Mouse (Mus musculus): ENCODE measurements around the gene Sept10. TPM values are rescaled to one million over a fixed set of nuclear protein-coding genes. Genes with fewer than 3 reads are reported as not detected.
"Not testable (repeated sequence)": the region's sequence is repeated elsewhere in the genome, so short reads cannot be mapped to it uniquely, and the experiment has no call there.

Gene Sept10
- polyA plus RNA-seq, 1 experiment from 2014 or later, result 37.9 TPM

GRCm38 (mm10) chr10:59114535-59115291 lies 106.9 kb downstream of the Sept10 start:
- Histone ChIP-seq H3K27ac (no peak overlapping the region), H3K4me3 (no peak overlapping the region), H3K27me3 (ENCODE audit: insufficient read depth, poor library complexity, severe bottlenecking) (0 out of 2 replicates have a peak, but pooled peaks cover 4% of the 10 kb centered on the region), H3K36me3 (no peaks in the 10 kb centered on the region), H3K9me3 (no peaks in the 10 kb centered on the region), H3K4me1 (peaks cover 11% of the 10 kb centered on the region)
- 35% methylated on average over 15 of the region's 15 CpGs for WGBS
- DNase-seq (ENCODE audit: low spot score), result no peak

- Histone ChIP-seq H3K4me1 (peaks cover 11% of the 10 kb centered on the region), H3K4me3 (no peak overlapping the region), H3K36me3 (no peaks in the 10 kb centered on the region), H3K27ac (no peak overlapping the region), H3K27me3 (ENCODE audit: insufficient read depth, poor library complexity, severe bottlenecking) (0 out of 2 replicates have a peak, but pooled peaks cover 4% of the 10 kb centered on the region), H3K9me3 (no peaks in the 10 kb centered on the region)
- 84% methylated on average over 9 of the region's 9 CpGs for WGBS
- DNase-seq (ENCODE audit: low spot score), result no peak
These were observed 108.3 kb downstream of the Sept10 start for GRCm38 (mm10) chr10:59113386-59113785.

- Histone ChIP-seq H3K9me3 (no peaks in the 10 kb centered on the region), H3K4me1 (peaks cover 11% of the 10 kb centered on the region), H3K27ac (no peak overlapping the region), H3K36me3 (no peaks in the 10 kb centered on the region), H3K4me3 (no peak overlapping the region), H3K27me3 (ENCODE audit: insufficient read depth, poor library complexity, severe bottlenecking) (0 out of 2 replicates have a peak, but pooled peaks cover 4% of the 10 kb centered on the region)
- 88% methylated on average over 8 of the region's 8 CpGs for WGBS
- no peak for DNase-seq (ENCODE audit: low spot score)
These were observed 108.9 kb downstream of the Sept10 start for GRCm38 (mm10) chr10:59112755-59113154.

- DNase-seq (ENCODE audit: low spot score), result no peak
- Histone ChIP-seq H3K27ac (no peak overlapping the region), H3K4me3 (no peak overlapping the region), H3K27me3 (ENCODE audit: insufficient read depth, poor library complexity, severe bottlenecking) (0 out of 2 replicates have a peak, but pooled peaks cover 4% of the 10 kb centered on the region), H3K36me3 (no peaks in the 10 kb centered on the region), H3K4me1 (peaks cover 17% of the 10 kb centered on the region), H3K9me3 (no peaks in the 10 kb centered on the region)
- WGBS, result 88% methylated on average over 7 of the region's 7 CpGs
These were observed 111.3 kb downstream of the Sept10 start for GRCm38 (mm10) chr10:59110386-59110785.

- Histone ChIP-seq H3K4me1 (peaks cover 6% of the 10 kb centered on the region; the same call in 1 of the 2 replicates), H3K27me3 (ENCODE audit: insufficient read depth, poor library complexity, severe bottlenecking) (0 out of 2 replicates have a peak, but pooled peaks cover 4% of the 10 kb centered on the region), H3K27ac (no peak overlapping the region), H3K4me3 (no peak overlapping the region), H3K9me3 (no peaks in the 10 kb centered on the region), H3K36me3 (no peaks in the 10 kb centered on the region)
- no peak for DNase-seq (ENCODE audit: low spot score)
- 40% methylated on average over 2 of the region's 2 CpGs for WGBS
These were observed 112.6 kb downstream of the Sept10 start for GRCm38 (mm10) chr10:59109015-59109414.

- H3K27me3 ChIP-seq (ENCODE audit: insufficient read depth, poor library complexity, severe bottlenecking), result no peaks in the 10 kb centered on the region
- 81% methylated on average over 3 of the region's 3 CpGs for WGBS
- H3K9me3 ChIP-seq, result no peaks in the 10 kb centered on the region
- no peaks in the 10 kb centered on the region for H3K36me3 ChIP-seq
- no peak overlapping the region for H3K4me3 ChIP-seq
- peaks cover 6% of the 10 kb centered on the region; the same call in 1 of the 2 replicates for H3K4me1 ChIP-seq
- DNase-seq (ENCODE audit: low spot score), result no peak
- H3K27ac ChIP-seq, result no peak overlapping the region
These were observed 115.0 kb downstream of the Sept10 start for GRCm38 (mm10) chr10:59106644-59107043.

- Histone ChIP-seq H3K27ac (no peak overlapping the region), H3K4me1 (peaks cover 6% of the 10 kb centered on the region; the same call in 1 of the 2 replicates), H3K9me3 (no peaks in the 10 kb centered on the region), H3K4me3 (no peak overlapping the region), H3K27me3 (ENCODE audit: insufficient read depth, poor library complexity, severe bottlenecking) (no peaks in the 10 kb centered on the region), H3K36me3 (no peaks in the 10 kb centered on the region)
- 77% methylated on average over 8 of the region's 8 CpGs for WGBS
- DNase-seq (ENCODE audit: low spot score), result no peak
These were observed 115.8 kb downstream of the Sept10 start for GRCm38 (mm10) chr10:59105885-59106284.

GRCm38 (mm10) chr10:59104683-59105082 lies 117.0 kb downstream of the Sept10 start:
- Histone ChIP-seq H3K4me3 (no peak overlapping the region), H3K36me3 (no peaks in the 10 kb centered on the region), H3K27me3 (ENCODE audit: insufficient read depth, poor library complexity, severe bottlenecking) (no peaks in the 10 kb centered on the region), H3K27ac (no peak overlapping the region), H3K4me1 (peaks cover 6% of the 10 kb centered on the region; the same call in 1 of the 2 replicates), H3K9me3 (no peaks in the 10 kb centered on the region)
- DNase-seq (ENCODE audit: low spot score), result no peak
- WGBS, result 86% methylated on average over 5 of the region's 5 CpGs

GRCm38 (mm10) chr10:59103076-59103475 lies 118.6 kb downstream of the Sept10 start:
- H3K4me1 ChIP-seq; DNase-seq (ENCODE audit: low spot score); H3K27me3 ChIP-seq (ENCODE audit: insufficient read depth, poor library complexity, severe bottlenecking); H3K9me3 ChIP-seq; H3K36me3 ChIP-seq; H3K27ac ChIP-seq; H3K4me3 ChIP-seq: not testable (repeated sequence)
- 84% methylated on average over 5 of the region's 5 CpGs for WGBS

GRCm38 (mm10) chr10:59091988-59092387 lies 129.7 kb downstream of the Sept10 start:
- Histone ChIP-seq H3K27me3 (ENCODE audit: insufficient read depth, poor library complexity, severe bottlenecking) (no peaks in the 10 kb centered on the region), H3K36me3 (no peaks in the 10 kb centered on the region), H3K27ac (no peak overlapping the region), H3K9me3 (no peaks in the 10 kb centered on the region), H3K4me1 (no peaks in the 10 kb centered on the region), H3K4me3 (no peak overlapping the region)
- WGBS, result 85% methylated on average over 7 of the region's 7 CpGs
- no peak for DNase-seq (ENCODE audit: low spot score)

Other genes with a start within 250 kb of the Sept10 start
- 4.7 and 6.3 TPM in 2 replicates for gene Sowahc, start 106 bp upstream of the Sept10 start, polyA plus RNA-seq (2016; fragmentation: Nextera tagmentation; extraction: Ambion mirVana)
- 55.0 and 66.4 TPM in 2 replicates for gene P4ha1, start 101.4 kb upstream of the Sept10 start, polyA plus RNA-seq (2016; fragmentation: Nextera tagmentation; extraction: Ambion mirVana)
- gene Gm10273, start 173.8 kb upstream of the Sept10 start, polyA plus RNA-seq (2016; fragmentation: Nextera tagmentation; extraction: Ambion mirVana), result 14.5 and 17.6 TPM in 2 replicates
- 1.6 and 9.4 TPM in 2 replicates for gene Pla2g12b, start 181.8 kb upstream of the Sept10 start, polyA plus RNA-seq (2016; fragmentation: Nextera tagmentation; extraction: Ambion mirVana)
- gene Oit3, start 219.9 kb upstream of the Sept10 start, polyA plus RNA-seq (2016; fragmentation: Nextera tagmentation; extraction: Ambion mirVana), result 2.2 and 14.2 TPM in 2 replicates